Mouse (Mus musculus) CH12.LX (cell line): ENCODE measurements around the gene Crlf1. TPM values are rescaled to one million over a fixed set of nuclear protein-coding genes. Genes with fewer than 3 reads are reported as not detected.

Experiments
- DNase-seq: peaks from one replicate; pipeline ENCODE4 v3.0.0-alpha.2; 2013; ENCODE audit errors: extremely low read depth
- H3K27ac ChIP-seq: 2 replicates; pipeline ENCODE4 v1.5.1; 2012; ENCODE audit warnings: low read depth, mild to moderate bottlenecking, control low read depth, moderate library complexity; ENCODE audit not compliant: insufficient read depth
- H3K27me3 ChIP-seq: replicated peaks from 2 replicates; pipeline ENCODE3; 2012; ENCODE audit warnings: inconsistent platforms
- H3K36me3 ChIP-seq, 2 experiments: replicated peaks in 1 of 2; 2 replicates each; pipeline versions ENCODE3 to v1.6.1; 2012; ENCODE audit warnings: inconsistent platforms in 1 of 2, low read length in 1 of 2, mild to moderate bottlenecking in 1 of 2, mixed read lengths in 1 of 2, moderate library complexity in 1 of 2; ENCODE audit not compliant: control insufficient read depth in 1 of 2, insufficient read depth in 1 of 2
- H3K4me1 ChIP-seq, 2 experiments: 2 replicates each; pipeline ENCODE4 v1.6.1; 2012; ENCODE audit warnings: inconsistent platforms in 1 of 2, moderate library complexity in 1 of 2; ENCODE audit not compliant: insufficient read depth in 2 of 2, control insufficient read depth in 1 of 2
- H3K4me2 ChIP-seq: 2 replicates; pipeline ENCODE4 v1.6.1; 2012; ENCODE audit warnings: low read depth, mild to moderate bottlenecking, control low read depth; ENCODE audit not compliant: poor library complexity, insufficient read depth, severe bottlenecking
- H3K4me3 ChIP-seq, 3 experiments: fragments of 150-350 bp in 1 of 3; sonication (generic) in 1 of 3; replicated peaks in 1 of 3; 2 replicates each; pipeline versions ENCODE3 to v1.5.1; 2011 to 2012; ENCODE audit warnings: low read depth in 2 of 3, low read length in 2 of 3, mild to moderate bottlenecking in 2 of 3, moderate library complexity in 2 of 3, control low read depth in 1 of 3, improper control_type of control experiment in 1 of 3, inconsistent platforms in 1 of 3, mixed read lengths in 1 of 3; ENCODE audit not compliant: poor library complexity in 1 of 3
- H3K79me2 ChIP-seq: replicated peaks from 2 replicates; pipeline ENCODE4 v1.6.1; 2012; ENCODE audit warnings: mild to moderate bottlenecking, moderate library complexity; ENCODE audit not compliant: control insufficient read depth, poor library complexity, insufficient read depth, severe bottlenecking; ENCODE audit errors: extremely low read depth
- H3K9ac ChIP-seq: 2 replicates; pipeline ENCODE4 v1.6.1; 2012; ENCODE audit warnings: low read depth, mild to moderate bottlenecking, control low read depth, moderate library complexity; ENCODE audit not compliant: insufficient read depth
- H3K9me3 ChIP-seq: replicated peaks from 2 replicates; pipeline ENCODE3; 2012; ENCODE audit warnings: low read length, inconsistent platforms, mixed read lengths
- E2F4 ChIP-seq: IDR thresholded peaks from 2 replicates; pipeline ENCODE4 v1.6.1; 2011; ENCODE audit warnings: low read depth, low read length, improper control_type of control experiment; ENCODE audit not compliant: insufficient replicate concordance
- POLR2A ChIP-seq: IDR thresholded peaks from 2 replicates; pipeline ENCODE4 v1.6.1; 2011; ENCODE audit warnings: low read depth, mild to moderate bottlenecking, improper control_type of control experiment, low read length
- SIN3A ChIP-seq: IDR thresholded peaks from 2 replicates; pipeline ENCODE4 v1.6.1; 2012; ENCODE audit warnings: low read length, improper control_type of control experiment, inconsistent platforms
- dilution Hi-C: fragments of 300-500 bp; cut with MboI; formaldehyde crosslinking; loops from 2 replicates; pipeline ENCODE4 v1.14.3; 2020; ENCODE audit warnings: low sequenced_read_pairs; ENCODE audit not compliant: extremely low pct_unique_long_range_greater_than_20kb, extremely low pct_ligation_motif_present
- in situ Hi-C: fragments of 300-500 bp; cut with MboI; formaldehyde crosslinking; loops from 3 replicates; pipeline ENCODE4 v1.14.3; 2019; ENCODE audit warnings: low sequenced_read_pairs, low pct_ligation_motif_present, low pct_unique_long_range_greater_than_20kb, mixed read lengths
- polyA plus RNA-seq: library from polyadenylated mRNA; unstranded; fragments of >175 nt; gene quantifications from 2 replicates; pipeline ENCODE4 v1.2.1, GENCODE M21; 2012; ENCODE audit warnings: low read depth; ENCODE audit not compliant: insufficient read length
- total RNA-seq, 2 experiments: library from RNA; depleted of rRNA; stranded (reverse); fragments of 300-350 nt in 1 of 2; fragments of >200 nt in 1 of 2; gene quantifications; 2 replicates each; pipeline ENCODE4 v1.2.3; 2012 to 2014

Gene Crlf1
- total and polyA plus RNA-seq, 3 experiments = 0.42 to 1.1 (median 0.44) TPM

DNA sequence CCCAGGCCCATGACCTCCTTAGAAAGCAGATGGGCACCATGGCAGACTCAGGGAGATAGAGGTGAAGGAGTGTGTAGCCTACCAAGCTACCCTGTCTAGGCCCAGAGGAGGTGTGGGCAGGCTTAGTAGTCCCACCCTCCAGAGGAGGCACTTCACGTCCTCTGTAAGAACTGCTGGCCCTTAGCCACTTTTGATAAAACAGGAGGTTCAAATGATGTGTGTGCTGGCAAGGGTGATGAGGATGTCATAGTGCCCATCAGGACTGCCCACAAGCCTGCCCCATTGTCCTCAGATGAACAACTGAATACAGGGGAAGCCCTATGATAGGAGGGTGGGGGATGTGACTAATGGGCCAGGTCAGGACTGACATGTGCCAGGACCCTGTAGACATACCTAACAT lies 59.9 kb downstream of the Crlf1 start:
- Histone ChIP-seq H3K9me3 (no peaks in the 10 kb centered on the region), H3K4me3 (no peak overlapping the region), H3K9ac (no peak overlapping the region), H3K4me1 (peaks cover 0 to 15% of the 10 kb centered on the region in 2 experiments; a peak in 2 of 4 replicates), H3K36me3 (peaks cover 0 to 62% of the 10 kb centered on the region in 2 experiments), H3K79me2 (peaks cover 10% of the 10 kb centered on the region; the same call in 1 of the 2 replicates), H3K27ac (no peak overlapping the region), H3K4me2 (no peak overlapping the region), H3K27me3 (no peaks in the 10 kb centered on the region)
- TF ChIP-seq POLR2A (no peak), E2F4 (no peak), SIN3A (no peak)
- no peak for DNase-seq
- in situ Hi-C loops = no loop called here
- dilution Hi-C loops = no loop called here

Other genes with a start within 250 kb of the Crlf1 start
Only the 20 nearest of the 25 such genes appear.
- 76.6 and 77.3 TPM in 2 replicates for gene Ddx49, start 190.7 kb upstream of the Crlf1 start, total RNA-seq (2012; rRNA removed)
- gene Ddx49, start 190.7 kb upstream of the Crlf1 start, total RNA-seq (2014; rRNA removed) = 58.9 and 64.9 TPM in 2 replicates
- 98.4 and 129 TPM in 2 replicates for gene Ddx49, start 190.7 kb upstream of the Crlf1 start, polyA plus RNA-seq
- gene Cope, start 190.6 kb upstream of the Crlf1 start, total RNA-seq (2012; rRNA removed) = 204 and 243 TPM in 2 replicates
- 134 and 139 TPM in 2 replicates for gene Cope, start 190.6 kb upstream of the Crlf1 start, total RNA-seq (2014; rRNA removed)
- 148 and 191 TPM in 2 replicates for gene Cope, start 190.6 kb upstream of the Crlf1 start, polyA plus RNA-seq
- gene Cers1, start 177.4 kb upstream of the Crlf1 start, total RNA-seq (2012; rRNA removed) = 0.13 TPM in 1 of 2 replicates, not detected in the other
- gene Cers1, start 177.4 kb upstream of the Crlf1 start, total RNA-seq (2014; rRNA removed) = not detected in 2 replicates
- gene Cers1, start 177.4 kb upstream of the Crlf1 start, polyA plus RNA-seq = not detected in 2 replicates
- gene Gdf1, start 163.3 kb upstream of the Crlf1 start, total RNA-seq (2012; rRNA removed) = 0.08 and 0.17 TPM in 2 replicates
- gene Gdf1, start 163.3 kb upstream of the Crlf1 start, total RNA-seq (2014; rRNA removed) = not detected in 2 replicates
- gene Gdf1, start 163.3 kb upstream of the Crlf1 start, polyA plus RNA-seq = 0.26 TPM in 1 of 2 replicates, not detected in the other
- 39.6 and 45.7 TPM in 2 replicates for gene Upf1, start 139.9 kb upstream of the Crlf1 start, total RNA-seq (2012; rRNA removed)
- 27.0 and 31.1 TPM in 2 replicates for gene Upf1, start 139.9 kb upstream of the Crlf1 start, total RNA-seq (2014; rRNA removed)
- gene Upf1, start 139.9 kb upstream of the Crlf1 start, polyA plus RNA-seq = 42.4 and 44.4 TPM in 2 replicates
- gene Comp, start 119.6 kb upstream of the Crlf1 start, total RNA-seq (2012; rRNA removed) = 0.08 and 0.13 TPM in 2 replicates
- not detected in 2 replicates for gene Comp, start 119.6 kb upstream of the Crlf1 start, total RNA-seq (2014; rRNA removed)
- 0.16 TPM in 1 of 2 replicates, not detected in the other for gene Comp, start 119.6 kb upstream of the Crlf1 start, polyA plus RNA-seq
- 1.8 and 2.0 TPM in 2 replicates for gene Crtc1, start 53.6 kb upstream of the Crlf1 start, total RNA-seq (2012; rRNA removed)
- gene Crtc1, start 53.6 kb upstream of the Crlf1 start, total RNA-seq (2014; rRNA removed) = 1.3 and 2.2 TPM in 2 replicates
- gene Crtc1, start 53.6 kb upstream of the Crlf1 start, polyA plus RNA-seq = 8.2 and 8.6 TPM in 2 replicates
- 10.2 and 15.6 TPM in 2 replicates for gene Klhl26, start 16.2 kb upstream of the Crlf1 start, total RNA-seq (2012; rRNA removed)
- 3.7 and 4.7 TPM in 2 replicates for gene Klhl26, start 16.2 kb upstream of the Crlf1 start, total RNA-seq (2014; rRNA removed)
- 4.9 and 6.0 TPM in 2 replicates for gene Klhl26, start 16.2 kb upstream of the Crlf1 start, polyA plus RNA-seq
- gene Tmem59l, start 5.8 kb upstream of the Crlf1 start, total RNA-seq (2012; rRNA removed) = not detected in 2 replicates
- gene Tmem59l, start 5.8 kb upstream of the Crlf1 start, total RNA-seq (2014; rRNA removed) = not detected in 2 replicates
- not detected in 2 replicates for gene Tmem59l, start 5.8 kb upstream of the Crlf1 start, polyA plus RNA-seq
- gene Rex1bd, start 13.6 kb downstream of the Crlf1 start, total RNA-seq (2012; rRNA removed) = 87.3 and 90.0 TPM in 2 replicates
- gene Rex1bd, start 13.6 kb downstream of the Crlf1 start, total RNA-seq (2014; rRNA removed) = 43.3 and 47.8 TPM in 2 replicates
- 38.4 and 59.9 TPM in 2 replicates for gene Rex1bd, start 13.6 kb downstream of the Crlf1 start, polyA plus RNA-seq
- gene Uba52, start 17.6 kb downstream of the Crlf1 start, total RNA-seq (2012; rRNA removed) = 3,341 and 3,407 TPM in 2 replicates
- 1,091 and 1,181 TPM in 2 replicates for gene Uba52, start 17.6 kb downstream of the Crlf1 start, total RNA-seq (2014; rRNA removed)
- gene Uba52, start 17.6 kb downstream of the Crlf1 start, polyA plus RNA-seq = 1,199 and 1,372 TPM in 2 replicates
- 246 and 266 TPM in 2 replicates for gene Fkbp8, start 34.6 kb downstream of the Crlf1 start, total RNA-seq (2012; rRNA removed)
- 172 and 178 TPM in 2 replicates for gene Fkbp8, start 34.6 kb downstream of the Crlf1 start, total RNA-seq (2014; rRNA removed)
- 176 and 178 TPM in 2 replicates for gene Fkbp8, start 34.6 kb downstream of the Crlf1 start, polyA plus RNA-seq
- gene Kxd1, start 34.8 kb downstream of the Crlf1 start, total RNA-seq (2012; rRNA removed) = 45.7 and 63.4 TPM in 2 replicates
- 67.9 and 68.0 TPM in 2 replicates for gene Kxd1, start 34.8 kb downstream of the Crlf1 start, total RNA-seq (2014; rRNA removed)
- gene Kxd1, start 34.8 kb downstream of the Crlf1 start, polyA plus RNA-seq = 56.6 and 56.7 TPM in 2 replicates
- 9.8 TPM in 2 replicates for gene Ell, start 46.3 kb downstream of the Crlf1 start, total RNA-seq (2012; rRNA removed)
- gene Ell, start 46.3 kb downstream of the Crlf1 start, total RNA-seq (2014; rRNA removed) = 6.4 and 6.5 TPM in 2 replicates
- 14.0 and 17.9 TPM in 2 replicates for gene Ell, start 46.3 kb downstream of the Crlf1 start, polyA plus RNA-seq
- 141 and 174 TPM in 2 replicates for gene Isyna1, start 101.2 kb downstream of the Crlf1 start, total RNA-seq (2012; rRNA removed)
- gene Isyna1, start 101.2 kb downstream of the Crlf1 start, total RNA-seq (2014; rRNA removed) = 99.9 and 107 TPM in 2 replicates
- gene Isyna1, start 101.2 kb downstream of the Crlf1 start, polyA plus RNA-seq = 139 and 163 TPM in 2 replicates
- gene Ssbp4, start 115.7 kb downstream of the Crlf1 start, total RNA-seq (2012; rRNA removed) = 77.3 and 84.9 TPM in 2 replicates
- 31.0 and 41.3 TPM in 2 replicates for gene Ssbp4, start 115.7 kb downstream of the Crlf1 start, total RNA-seq (2014; rRNA removed)
- gene Ssbp4, start 115.7 kb downstream of the Crlf1 start, polyA plus RNA-seq = 114 and 128 TPM in 2 replicates
- 0.25 and 0.30 TPM in 2 replicates for gene Lrrc25, start 123.0 kb downstream of the Crlf1 start, total RNA-seq (2012; rRNA removed)
- gene Lrrc25, start 123.0 kb downstream of the Crlf1 start, total RNA-seq (2014; rRNA removed) = 2.4 and 2.6 TPM in 2 replicates
- gene Lrrc25, start 123.0 kb downstream of the Crlf1 start, polyA plus RNA-seq = 4.0 and 5.9 TPM in 2 replicates
- gene Gdf15, start 139.3 kb downstream of the Crlf1 start, total RNA-seq (2012; rRNA removed) = 0.21 TPM in 1 of 2 replicates, not detected in the other
- gene Gdf15, start 139.3 kb downstream of the Crlf1 start, total RNA-seq (2014; rRNA removed) = not detected in 2 replicates
- gene Gdf15, start 139.3 kb downstream of the Crlf1 start, polyA plus RNA-seq = 0.16 TPM in 1 of 2 replicates, not detected in the other
- 15.2 and 22.9 TPM in 2 replicates for gene Pgpep1, start 167.2 kb downstream of the Crlf1 start, total RNA-seq (2012; rRNA removed)
- gene Pgpep1, start 167.2 kb downstream of the Crlf1 start, total RNA-seq (2014; rRNA removed) = 10.3 and 12.3 TPM in 2 replicates
- 30.0 and 35.1 TPM in 2 replicates for gene Pgpep1, start 167.2 kb downstream of the Crlf1 start, polyA plus RNA-seq
- gene Lsm4, start 180.1 kb downstream of the Crlf1 start, total RNA-seq (2012; rRNA removed) = 135 and 168 TPM in 2 replicates
- 134 and 143 TPM in 2 replicates for gene Lsm4, start 180.1 kb downstream of the Crlf1 start, total RNA-seq (2014; rRNA removed)
- gene Lsm4, start 180.1 kb downstream of the Crlf1 start, polyA plus RNA-seq = 240 and 256 TPM in 2 replicates